Mouse (Mus musculus) heart, postnatal 4 days (tissue): ENCODE measurements at regions not wholly inside any gene's neighbourhood (a gene's known extent, or its start where the extent isn't known, plus 50 kb on each side); places are given as distances from the start of the nearest gene placed in this dataset.

Source experiments
- DNase-seq: peaks from one replicate; pipeline ENCODE4 v3.0.0; 2021

DNA sequence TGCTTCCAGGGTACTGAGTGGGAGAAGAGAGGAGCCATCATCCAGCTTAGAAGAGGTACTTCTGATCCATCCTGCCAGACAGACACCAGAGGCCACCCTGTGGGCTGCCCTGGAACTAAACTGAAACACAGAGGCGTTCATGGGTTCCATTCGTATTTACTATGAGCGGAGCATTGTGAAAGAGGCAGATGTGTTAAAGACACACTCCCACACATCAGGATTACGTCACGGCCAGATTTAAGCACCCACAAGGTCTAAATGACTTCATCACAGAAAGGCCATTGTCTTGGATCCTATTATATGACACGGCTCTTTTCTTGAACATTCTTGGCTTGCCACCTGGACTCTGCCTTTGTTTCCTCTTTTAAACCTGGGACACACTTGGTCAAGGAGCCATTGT, 141.0 kb upstream of the Arglu1 start:
- no peak for DNase-seq

DNA sequence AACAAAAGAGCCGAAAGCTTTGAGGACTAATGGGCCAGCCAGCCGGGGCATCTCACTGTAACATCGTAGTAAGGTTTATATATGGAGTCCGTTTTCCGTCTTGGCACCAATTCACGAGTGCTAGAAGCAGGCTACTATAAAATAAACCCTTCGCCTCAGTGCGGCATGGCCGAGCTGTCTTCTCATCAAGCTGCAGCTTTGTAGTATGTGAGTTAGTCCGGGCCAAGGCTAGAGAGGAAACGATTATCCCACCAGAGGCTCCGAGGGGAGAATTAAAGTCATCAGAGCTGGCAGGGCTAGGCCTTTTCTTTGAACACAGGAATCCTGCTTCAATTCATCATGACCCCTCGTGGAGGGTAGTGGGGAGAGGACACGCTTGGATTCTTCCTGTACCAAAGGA, 138.9 kb upstream of the Arglu1 start:
- no peak for DNase-seq

DNA sequence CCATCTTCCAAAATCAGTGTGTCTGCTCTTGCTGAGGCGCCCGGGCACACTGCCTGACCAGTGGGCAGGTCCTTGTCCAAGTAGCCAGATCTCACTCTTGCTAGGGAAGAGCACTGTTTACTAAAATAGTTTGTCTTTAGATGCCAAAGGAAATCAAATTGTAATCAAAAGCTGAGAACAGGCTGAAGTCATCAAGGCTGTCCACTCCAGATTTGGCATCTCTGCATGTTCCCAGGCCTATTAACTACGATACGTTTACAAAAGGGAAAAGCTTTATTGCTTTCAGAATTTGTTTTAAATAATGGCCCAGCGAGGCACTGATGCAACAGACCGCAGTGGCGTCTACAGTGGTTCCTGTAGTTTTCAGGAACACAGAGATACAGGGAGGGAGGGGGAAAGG, 137.2 kb upstream of the Arglu1 start:
- no peak for DNase-seq

DNA sequence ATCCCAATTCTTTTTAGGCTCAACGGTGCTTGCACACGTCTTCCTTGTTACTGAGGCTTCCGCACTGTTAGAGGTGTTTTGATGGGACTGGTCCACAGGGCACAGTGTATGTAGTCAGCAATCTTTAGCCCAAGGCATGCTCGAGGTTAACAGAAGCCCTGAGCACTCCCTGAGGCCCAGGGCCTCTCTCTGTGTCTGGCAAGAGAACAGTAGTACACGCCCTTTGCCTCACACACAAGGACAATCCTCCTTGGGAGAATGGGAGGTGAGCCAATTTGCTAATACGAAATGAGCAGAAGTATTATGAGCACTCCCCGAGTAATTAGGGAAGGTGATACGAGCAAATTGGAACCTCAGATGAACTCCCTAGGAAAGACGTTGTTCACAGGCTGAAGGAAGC, 136.5 kb upstream of the Arglu1 start:
- DNase-seq = peak; percentile 36

- no peak for DNase-seq
These were observed 134.6 kb upstream of the Arglu1 start for GRCm38 (mm10) chr8:8824886-8825285.

DNA sequence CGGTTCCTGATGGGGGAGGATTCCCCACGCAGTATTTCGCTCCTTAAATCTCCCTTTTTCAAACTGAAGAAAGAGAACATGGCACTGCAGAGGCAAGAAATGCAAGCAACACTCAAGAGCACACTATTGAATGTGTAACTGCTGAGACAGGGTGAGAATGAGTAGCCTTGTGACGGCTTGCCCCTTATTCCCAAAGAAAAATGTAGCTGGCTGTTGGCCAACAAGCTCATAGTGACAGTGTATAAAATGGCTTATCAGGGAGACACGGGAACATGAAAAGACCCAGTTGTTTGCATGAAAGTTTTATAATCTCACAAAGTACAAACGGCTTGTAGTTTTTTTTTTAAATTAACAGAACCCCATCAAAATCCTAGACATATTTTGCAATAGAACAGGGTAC, 130.8 kb upstream of the Arglu1 start:
- no peak for DNase-seq

GRCm38 (mm10) chr8:8820614-8821013, 130.3 kb upstream of the Arglu1 start:
- DNase-seq = no peak

DNA sequence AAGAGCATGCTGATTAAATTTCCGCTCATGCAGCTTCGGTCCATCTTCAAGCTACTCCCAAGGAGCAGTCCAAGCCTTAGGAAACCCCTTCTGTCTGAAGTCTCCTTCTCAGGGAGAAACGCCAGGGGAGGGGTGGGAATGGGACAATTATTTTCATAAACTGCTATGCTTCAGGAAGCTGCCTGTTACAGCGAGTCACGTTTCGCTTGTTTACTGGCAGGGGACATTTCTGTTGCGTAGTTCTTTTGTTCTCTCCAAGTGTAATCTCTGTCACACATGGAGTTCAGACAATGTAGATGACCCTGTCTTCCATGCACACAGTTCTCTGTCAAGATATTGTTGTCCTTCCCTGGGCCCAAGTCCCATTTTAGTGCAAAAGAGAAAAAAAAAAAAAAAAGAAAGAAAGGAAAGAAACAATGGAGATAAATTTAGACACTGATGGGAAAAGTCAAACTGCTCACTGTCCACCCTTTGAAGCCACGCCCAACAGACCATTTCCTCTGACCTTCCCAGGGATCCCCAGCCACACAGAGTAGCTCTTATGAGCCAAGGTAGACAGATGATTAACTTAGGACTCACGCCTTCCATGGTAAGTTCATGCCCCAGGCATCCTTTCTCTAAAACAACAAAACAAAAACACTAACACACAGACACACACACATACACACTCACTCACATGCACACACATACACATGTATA, 129.1 kb upstream of the Arglu1 start:
- DNase-seq = peak; percentile 26

DNA sequence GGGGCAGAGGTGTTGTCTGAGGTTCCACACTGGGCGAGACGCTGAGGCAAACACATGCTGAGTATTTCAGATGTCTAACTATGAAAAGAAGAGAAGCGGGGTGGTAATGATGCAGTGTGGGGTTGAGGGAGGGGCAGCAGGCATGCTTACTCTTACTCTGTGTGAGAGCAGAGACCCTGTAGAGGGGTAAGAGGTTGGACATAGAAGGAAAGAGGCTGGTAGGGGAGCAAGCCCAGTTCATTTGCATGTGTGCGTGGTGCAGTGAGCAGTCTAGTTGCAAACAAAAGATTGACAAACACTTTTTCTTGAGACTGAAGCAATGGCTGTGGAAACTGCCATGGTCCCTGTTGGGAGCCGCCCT, 122.5 kb upstream of the Arglu1 start:
- no peak for DNase-seq

GRCm38 (mm10) chr8:8812051-8812806, 121.9 kb upstream of the Arglu1 start:
- DNase-seq = peak; percentile 32

GRCm38 (mm10) chr8:8810928-8811327, 120.6 kb upstream of the Arglu1 start:
- no peak for DNase-seq

- DNase-seq = no peak
These were observed 119.6 kb upstream of the Arglu1 start for GRCm38 (mm10) chr8:8809835-8810439.

DNA sequence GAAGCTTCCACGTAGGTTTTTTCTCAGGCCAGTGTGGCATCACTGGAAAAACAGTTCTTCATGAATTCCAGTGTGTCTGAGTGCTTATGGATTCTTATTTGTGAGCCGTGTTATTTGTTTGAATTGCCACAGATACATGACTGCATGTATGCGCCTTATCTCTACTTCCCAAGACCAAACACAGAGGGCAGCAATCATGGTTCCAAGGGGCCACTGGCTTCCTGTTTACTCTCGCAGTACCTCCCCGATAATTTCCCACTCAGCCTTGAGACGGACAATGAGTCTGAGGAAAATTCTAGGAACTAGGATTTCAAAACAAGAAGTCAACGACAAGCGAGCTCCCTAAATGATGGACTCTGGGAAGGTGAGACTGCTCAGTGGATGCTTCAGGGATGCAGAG, 119.0 kb upstream of the Arglu1 start:
- no peak for DNase-seq

DNA sequence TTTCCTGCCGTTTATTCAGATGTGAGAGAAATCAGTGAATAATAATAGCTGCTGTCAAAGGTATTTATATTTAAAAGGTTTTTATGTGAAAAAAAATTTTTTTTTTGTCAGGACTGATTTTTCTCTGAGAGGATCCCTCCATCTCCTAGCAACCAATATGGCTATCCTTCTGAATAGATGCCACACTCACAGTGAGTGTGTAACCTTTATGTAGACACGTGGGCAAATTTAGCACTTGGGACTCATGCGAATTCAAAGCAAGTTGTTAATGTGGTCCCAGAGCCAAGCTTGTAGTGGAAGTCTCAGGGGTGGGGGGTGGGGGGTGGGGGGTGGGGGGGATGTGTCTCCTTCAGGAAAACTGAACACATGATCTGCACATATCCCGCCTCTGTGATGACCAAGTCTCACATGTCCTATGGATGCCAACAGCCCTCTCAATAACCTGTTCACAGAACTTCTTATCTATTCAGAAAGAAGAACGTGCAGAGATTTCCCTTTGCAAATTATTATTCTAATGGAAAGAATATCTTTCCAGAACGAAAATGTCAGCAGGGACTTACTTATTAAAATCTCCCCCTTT, 112.5 kb upstream of the Arglu1 start:
- no peak for DNase-seq

- no peak for DNase-seq
These were observed 112.0 kb upstream of the Arglu1 start for GRCm38 (mm10) chr8:8802317-8802716.

GRCm38 (mm10) chr8:8801578-8801977, 111.3 kb upstream of the Arglu1 start:
- DNase-seq = no peak

GRCm38 (mm10) chr8:8797521-8797920, 107.2 kb upstream of the Arglu1 start:
- DNase-seq = peak; percentile 24

DNA sequence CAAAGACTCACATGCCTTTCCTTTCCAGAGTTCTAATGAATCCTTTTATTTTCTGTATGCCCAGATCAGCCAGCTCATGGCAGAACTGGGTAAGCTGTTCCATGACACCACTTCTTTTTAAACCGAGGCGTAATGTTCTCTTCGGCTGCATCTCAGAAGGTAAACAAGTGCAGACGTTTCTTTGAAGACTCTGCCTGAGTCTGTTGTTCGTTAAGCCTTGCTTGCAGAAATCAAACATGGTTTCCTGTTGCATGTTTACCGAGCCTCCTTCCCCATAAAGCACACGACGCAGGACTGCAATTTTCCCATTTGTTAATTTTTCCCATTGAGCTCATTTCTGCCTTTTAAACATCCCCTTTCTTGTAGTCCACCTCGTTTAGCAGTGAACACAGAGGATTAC, 106.6 kb upstream of the Arglu1 start:
- DNase-seq = no peak

DNA sequence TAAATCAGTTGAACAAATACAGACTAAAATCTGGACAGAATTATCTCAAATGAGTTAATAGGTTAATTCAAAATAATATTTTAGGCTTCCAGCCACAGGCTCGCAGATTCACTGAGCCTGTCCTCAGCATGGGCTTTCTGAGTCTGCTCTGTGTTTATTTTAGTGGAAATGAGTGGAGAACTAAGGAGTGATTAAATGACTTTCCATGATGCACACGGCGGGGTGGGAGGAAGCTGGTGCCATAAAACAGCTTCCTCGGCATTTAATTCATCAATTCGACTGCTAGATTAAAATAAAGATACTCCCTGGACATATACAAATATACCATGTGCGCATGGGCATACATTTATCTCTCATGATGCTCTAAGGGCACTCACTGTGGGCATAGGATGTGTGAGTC, 104.4 kb upstream of the Arglu1 start:
- no peak for DNase-seq

DNA sequence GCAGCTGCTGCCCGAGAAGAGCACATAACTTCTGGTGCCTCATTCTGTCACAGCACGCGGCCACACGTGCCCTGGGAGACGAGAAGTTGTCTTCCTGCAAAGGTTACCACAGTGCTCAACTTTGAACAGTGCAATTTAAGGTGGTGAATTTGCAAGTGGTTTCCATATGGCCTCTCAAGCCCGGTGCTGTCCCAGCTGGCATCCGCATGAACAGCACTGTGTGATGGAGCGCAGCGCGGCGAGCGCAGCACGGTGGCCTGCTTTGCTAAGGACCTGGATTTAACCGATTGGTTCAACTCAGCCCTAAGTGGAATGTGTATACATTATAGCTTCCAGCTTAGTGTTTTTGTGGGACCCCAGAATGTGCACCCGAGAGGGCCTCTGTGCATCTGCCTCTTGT, 89.6 kb upstream of the Arglu1 start:
- no peak for DNase-seq

- DNase-seq = no peak
These were observed 84.2 kb upstream of the Arglu1 start for GRCm38 (mm10) chr8:8774496-8775015.

GRCm38 (mm10) chr8:8772424-8772823, 82.1 kb upstream of the Arglu1 start:
- DNase-seq = peak; percentile 61

GRCm38 (mm10) chr8:8770397-8770796, 80.1 kb upstream of the Arglu1 start:
- peak; percentile 29 for DNase-seq
